ENCODE assay signal across 8 mouse cellular contexts in genomic region chr2:26916738-26917137, GRCm38 (mm10). TPM values are rescaled to one million over a fixed set of nuclear protein-coding genes. Genes with fewer than 3 reads are reported as not detected.
DNase-seq lines count a peak whose midpoint lies in the region; ATAC-seq and TF ChIP-seq lines count a peak whose summit lies in the region.

No protein-coding gene starts in this region.

- no peaks in the 10 kb centered on the region for H3K9me3 ChIP-seq in kidney, embryonic 14.5 days (ENCODE audit: control insufficient read depth, low read length)
- no peaks in the 10 kb centered on the region for H3K9me3 ChIP-seq in hindbrain, embryonic 16.5 days (ENCODE audit: control insufficient read depth, low read length)
- no peaks in the 10 kb centered on the region for H3K9me3 ChIP-seq in midbrain, embryonic 14.5 days (ENCODE audit: control insufficient read depth, low read length)

- no peaks in the 10 kb centered on the region for H3K27me3 ChIP-seq in kidney, embryonic 14.5 days (ENCODE audit: control insufficient read depth, insufficient read depth, low read length)
- no peaks in the 10 kb centered on the region for H3K27me3 ChIP-seq in hindbrain, embryonic 16.5 days (replicated peaks; ENCODE audit: control insufficient read depth, insufficient read depth, low read length)
- no peaks in the 10 kb centered on the region for H3K27me3 ChIP-seq in midbrain, embryonic 14.5 days (ENCODE audit: control insufficient read depth, insufficient read depth, low read length)

- H3K4me1 ChIP-seq in kidney, embryonic 14.5 days (ENCODE audit: control insufficient read depth, insufficient read depth, low read length) = peaks cover 28% of the 10 kb centered on the region
- H3K4me1 ChIP-seq in cortical plate, adult 2 months (ENCODE audit: control insufficient read depth, insufficient read depth, low read length) = peaks cover 9% of the 10 kb centered on the region
- peaks cover 35% of the 10 kb centered on the region for H3K4me1 ChIP-seq in hindbrain, embryonic 16.5 days (ENCODE audit: control insufficient read depth, insufficient read depth, low read depth, low read length)
- peaks cover 28% of the 10 kb centered on the region for H3K4me1 ChIP-seq in midbrain, embryonic 14.5 days (ENCODE audit: control insufficient read depth, insufficient read depth, low read length)

- H3K9ac ChIP-seq in kidney, embryonic 14.5 days (ENCODE audit: low read depth, low read length) = peak overlapping the region; percentile 76
- H3K9ac ChIP-seq in hindbrain, embryonic 16.5 days (ENCODE audit: low read depth, low read length) = peak overlapping the region; percentile 87
- peak overlapping the region; percentile 74 for H3K9ac ChIP-seq in midbrain, embryonic 14.5 days (replicated peaks; ENCODE audit: low read length)

- peak overlapping the region; percentile 79 for H3K4me3 ChIP-seq in kidney, embryonic 14.5 days (ENCODE audit: low read length)
- H3K4me3 ChIP-seq in cortical plate, adult 2 months (ENCODE audit: insufficient read depth, low read length) = peak overlapping the region; percentile 59
- peak overlapping the region; percentile 82 for H3K4me3 ChIP-seq in hindbrain, embryonic 16.5 days (ENCODE audit: low read length)
- peak overlapping the region; percentile 73 for H3K4me3 ChIP-seq in midbrain, embryonic 14.5 days (replicated peaks; ENCODE audit: low read depth, low read length)

- intact Hi-C loops in left cerebral cortex, postnatal 36 days (cut with DNase I) = loop anchor here (5.0 to 10.0 kb wide), 2 partner anchors 111 to 472 kb away; partner anchors contain the start of genes Sec16a and Slc2a6

- 3% methylated on average over 13 of the region's 13 CpGs for WGBS in kidney, embryonic 14.5 days
- 1% methylated on average over 13 of the region's 13 CpGs for WGBS in hindbrain, embryonic 16.5 days
- WGBS in midbrain, embryonic 14.5 days = 4% methylated on average over 13 of the region's 13 CpGs

- TF ChIP-seq POLR2A in cortical plate, adult 2 months (IDR thresholded peaks at IDR 0.05; ENCODE audit: extremely low read depth, insufficient read depth, low read length) = no peak

- TF ChIP-seq CTCF in cortical plate, adult 2 months (IDR thresholded peaks at IDR 0.05; ENCODE audit: extremely low read depth, insufficient read depth, low read length) = no peak

- peak overlapping the region; percentile 62; the same call in 1 of the 2 replicates for H3K27ac ChIP-seq in kidney, embryonic 14.5 days (ENCODE audit: low read depth, low read length)
- H3K27ac ChIP-seq in cortical plate, adult 2 months (ENCODE audit: insufficient read depth, low read length) = no peak overlapping the region
- peak overlapping the region; percentile 81 for H3K27ac ChIP-seq in hindbrain, embryonic 16.5 days (ENCODE audit: low read depth, low read length)
- H3K27ac ChIP-seq in midbrain, embryonic 14.5 days (replicated peaks; ENCODE audit: low read depth, low read length) = peak overlapping the region; percentile 83

- peak overlapping the region; percentile 97 for H3K4me2 ChIP-seq in kidney, embryonic 14.5 days (replicated peaks; ENCODE audit: low read depth, low read length)
- H3K4me2 ChIP-seq in hindbrain, embryonic 16.5 days (ENCODE audit: low read length) = peak overlapping the region; percentile 86
- H3K4me2 ChIP-seq in midbrain, embryonic 14.5 days (ENCODE audit: low read length) = peak overlapping the region; percentile 98

- ATAC-seq in kidney, embryonic 14.5 days (ENCODE audit: low FRiP score, low TSS enrichment) = peak; percentile 26
- ATAC-seq in hindbrain, embryonic 16.5 days = peak; percentile 21
- 0 out of 2 replicates have a peak, but pooled peaks have one; percentile 3 for ATAC-seq in midbrain, embryonic 14.5 days (ENCODE audit: low FRiP score, low TSS enrichment)

- no peak for DNase-seq in kidney, postnatal 10 days
- DNase-seq in midbrain, embryonic 14.5 days = no peak
- no peak for DNase-seq in B cell, adult 2 months
- no peak for DNase-seq in adrenal gland, postnatal 14 days
- no peak for DNase-seq in left cerebral cortex, postnatal 36 days (ENCODE audit: low spot score in 2 of 2)

- peaks cover 64% of the 10 kb centered on the region for H3K36me3 ChIP-seq in kidney, embryonic 14.5 days (ENCODE audit: control insufficient read depth, insufficient read depth, low read length)
- H3K36me3 ChIP-seq in hindbrain, embryonic 16.5 days (ENCODE audit: control insufficient read depth, insufficient read depth, low read length) = peaks cover 55% of the 10 kb centered on the region
- peaks cover 67% of the 10 kb centered on the region for H3K36me3 ChIP-seq in midbrain, embryonic 14.5 days (ENCODE audit: control insufficient read depth, insufficient read depth, low read length)

RNA-seq across cellular contexts. Expression of gene Surf1, which starts 0.4 kb away (rescaled TPM):
- 48.1 and 51.1 TPM in 2 replicates for polyA plus RNA-seq in kidney, embryonic 14.5 days (2014; fragmentation: Nextera tagmentation; extraction: Ambion mirVana)
- polyA plus RNA-seq in cortical plate, adult 2 months (2012; rRNA removed) = 136 and 138 TPM in 2 replicates
- polyA plus RNA-seq in hindbrain, embryonic 16.5 days (2015; fragmentation: Nextera tagmentation; extraction: Ambion mirVana) = 87.3 and 98.9 TPM in 2 replicates
- polyA plus RNA-seq in midbrain, embryonic 14.5 days (2014; fragmentation: Nextera tagmentation; extraction: Ambion mirVana) = 69.4 and 91.4 TPM in 2 replicates
- total RNA-seq in adrenal gland, postnatal 14 days (2021) = 81.6 and 84.1 TPM in 2 replicates
- total RNA-seq in left cerebral cortex, postnatal 36 days (2021) = 100 to 1,000 TPM in 1 of 2 experiments, 10 to 100 TPM in 1; 95.5 to 106 TPM

RNA-seq across cellular contexts. Expression of gene Surf2, which starts 0.6 kb away (rescaled TPM):
- polyA plus RNA-seq in kidney, embryonic 14.5 days (2014; fragmentation: Nextera tagmentation; extraction: Ambion mirVana) = 40.1 and 46.5 TPM in 2 replicates
- 56.9 and 59.0 TPM in 2 replicates for polyA plus RNA-seq in cortical plate, adult 2 months (2012; rRNA removed)
- 55.8 and 57.3 TPM in 2 replicates for polyA plus RNA-seq in hindbrain, embryonic 16.5 days (2015; fragmentation: Nextera tagmentation; extraction: Ambion mirVana)
- polyA plus RNA-seq in midbrain, embryonic 14.5 days (2014; fragmentation: Nextera tagmentation; extraction: Ambion mirVana) = 48.7 and 59.9 TPM in 2 replicates
- 33.0 and 35.2 TPM in 2 replicates for total RNA-seq in adrenal gland, postnatal 14 days (2021)
- 10 to 100 TPM; 33.2 to 34.0 TPM for total RNA-seq in left cerebral cortex, postnatal 36 days (2021)

RNA-seq across cellular contexts. Expression of gene Rpl7a, which starts 6.2 kb away (rescaled TPM):
- polyA plus RNA-seq in kidney, embryonic 14.5 days (2014; fragmentation: Nextera tagmentation; extraction: Ambion mirVana) = 790 and 884 TPM in 2 replicates
- 642 and 671 TPM in 2 replicates for polyA plus RNA-seq in cortical plate, adult 2 months (2012; rRNA removed)
- 341 and 368 TPM in 2 replicates for polyA plus RNA-seq in hindbrain, embryonic 16.5 days (2015; fragmentation: Nextera tagmentation; extraction: Ambion mirVana)
- 522 and 541 TPM in 2 replicates for polyA plus RNA-seq in midbrain, embryonic 14.5 days (2014; fragmentation: Nextera tagmentation; extraction: Ambion mirVana)
- 490 and 536 TPM in 2 replicates for total RNA-seq in adrenal gland, postnatal 14 days (2021)
- total RNA-seq in left cerebral cortex, postnatal 36 days (2021) = 100 to 1,000 TPM; 223 to 256 TPM

RNA-seq across cellular contexts. Expression of gene Med22, which starts 6.3 kb away (rescaled TPM):
- polyA plus RNA-seq in kidney, embryonic 14.5 days (2014; fragmentation: Nextera tagmentation; extraction: Ambion mirVana) = 27.0 and 35.2 TPM in 2 replicates
- 44.1 and 47.4 TPM in 2 replicates for polyA plus RNA-seq in cortical plate, adult 2 months (2012; rRNA removed)
- polyA plus RNA-seq in hindbrain, embryonic 16.5 days (2015; fragmentation: Nextera tagmentation; extraction: Ambion mirVana) = 119 and 124 TPM in 2 replicates
- polyA plus RNA-seq in midbrain, embryonic 14.5 days (2014; fragmentation: Nextera tagmentation; extraction: Ambion mirVana) = 135 and 139 TPM in 2 replicates
- total RNA-seq in adrenal gland, postnatal 14 days (2021) = 42.8 and 50.4 TPM in 2 replicates
- total RNA-seq in left cerebral cortex, postnatal 36 days (2021) = 10 to 100 TPM; 45.7 to 46.8 TPM

RNA-seq across cellular contexts. Expression of gene Surf6, which starts 14.1 kb away (rescaled TPM):
- 14.6 and 19.0 TPM in 2 replicates for polyA plus RNA-seq in kidney, embryonic 14.5 days (2014; fragmentation: Nextera tagmentation; extraction: Ambion mirVana)
- polyA plus RNA-seq in cortical plate, adult 2 months (2012; rRNA removed) = 18.7 and 19.1 TPM in 2 replicates
- polyA plus RNA-seq in hindbrain, embryonic 16.5 days (2015; fragmentation: Nextera tagmentation; extraction: Ambion mirVana) = 31.1 and 32.2 TPM in 2 replicates
- 16.6 and 20.4 TPM in 2 replicates for polyA plus RNA-seq in midbrain, embryonic 14.5 days (2014; fragmentation: Nextera tagmentation; extraction: Ambion mirVana)
- total RNA-seq in adrenal gland, postnatal 14 days (2021) = 26.8 and 32.1 TPM in 2 replicates
- total RNA-seq in left cerebral cortex, postnatal 36 days (2021) = 10 to 100 TPM; 26.7 to 27.0 TPM
